Mouse (Mus musculus): ENCODE measurements around the gene Svs5. TPM values are rescaled to one million over a fixed set of nuclear protein-coding genes. Genes with fewer than 3 reads are reported as not detected.

Gene Svs5
- polyA plus RNA-seq, 1 experiment from 2014 or later, result not detected

GRCm38 (mm10) chr2:164382971-164383370 is 50.4 kb downstream of the Svs5 start:
- Histone ChIP-seq H3K4me1 (peaks cover 25% of the 10 kb centered on the region), H3K9me3 (no peaks in the 10 kb centered on the region), H3K27me3 (replicated peaks) (peaks cover 21% of the 10 kb centered on the region), H3K27ac (replicated peaks) (no peak overlapping the region), H3K4me3 (no peak overlapping the region), H3K9ac (no peak overlapping the region), H3K4me2 (no peak overlapping the region), H3K36me3 (no peaks in the 10 kb centered on the region)
- no peak for ATAC-seq (ENCODE audit: extremely low read depth, insufficient number of reproducible peaks, low FRiP score, low TSS enrichment)
- 70% methylated on average over 3 of the region's 3 CpGs for WGBS

Small RNA genes within 50 kb of the gene (microRNA-seq; reads per million reads assigned to microRNA genes)
- not detected for gene Mir7678

Other genes with a start within 250 kb of the Svs5 start
- gene Kcns1, start 161.6 kb upstream of the Svs5 start, polyA plus RNA-seq (2015; fragmentation: Nextera tagmentation; extraction: Ambion mirVana), result 0.21 and 0.29 TPM in 2 replicates
- gene Wfdc5, start 150.0 kb upstream of the Svs5 start, polyA plus RNA-seq (2015; fragmentation: Nextera tagmentation; extraction: Ambion mirVana), result not detected in 2 replicates
- not detected in 2 replicates for gene Wfdc12, start 142.1 kb upstream of the Svs5 start, polyA plus RNA-seq (2015; fragmentation: Nextera tagmentation; extraction: Ambion mirVana)
- gene Wfdc15a, start 132.6 kb upstream of the Svs5 start, polyA plus RNA-seq (2015; fragmentation: Nextera tagmentation; extraction: Ambion mirVana), result not detected in 2 replicates
- 0.33 TPM in 1 of 2 replicates, not detected in the other for gene Wfdc15b, start 111.1 kb upstream of the Svs5 start, polyA plus RNA-seq (2015; fragmentation: Nextera tagmentation; extraction: Ambion mirVana)
- not detected in 2 replicates for gene Svs2, start 94.3 kb upstream of the Svs5 start, polyA plus RNA-seq (2015; fragmentation: Nextera tagmentation; extraction: Ambion mirVana)
- gene Svs3b, start 76.1 kb upstream of the Svs5 start, polyA plus RNA-seq (2015; fragmentation: Nextera tagmentation; extraction: Ambion mirVana), result not detected in 2 replicates
- not detected in 2 replicates for gene Svs4, start 54.3 kb upstream of the Svs5 start, polyA plus RNA-seq (2015; fragmentation: Nextera tagmentation; extraction: Ambion mirVana)
- gene Svs3a, start 43.5 kb upstream of the Svs5 start, polyA plus RNA-seq (2015; fragmentation: Nextera tagmentation; extraction: Ambion mirVana), result not detected in 2 replicates
- not detected in 2 replicates for gene Svs6, start 16.0 kb upstream of the Svs5 start, polyA plus RNA-seq (2015; fragmentation: Nextera tagmentation; extraction: Ambion mirVana)
- 0.90 and 1.8 TPM in 2 replicates for gene Slpi, start 56.4 kb downstream of the Svs5 start, polyA plus RNA-seq (2015; fragmentation: Nextera tagmentation; extraction: Ambion mirVana)
- gene Rbpjl, start 70.4 kb downstream of the Svs5 start, polyA plus RNA-seq (2015; fragmentation: Nextera tagmentation; extraction: Ambion mirVana), result 0.21 and 0.23 TPM in 2 replicates
- 5.2 and 7.7 TPM in 2 replicates for gene Matn4, start 72.4 kb downstream of the Svs5 start, polyA plus RNA-seq (2015; fragmentation: Nextera tagmentation; extraction: Ambion mirVana)
- gene Sdc4, start 111.1 kb downstream of the Svs5 start, polyA plus RNA-seq (2015; fragmentation: Nextera tagmentation; extraction: Ambion mirVana), result 36.6 and 46.5 TPM in 2 replicates
- 37.2 and 43.0 TPM in 2 replicates for gene Sys1, start 124.2 kb downstream of the Svs5 start, polyA plus RNA-seq (2015; fragmentation: Nextera tagmentation; extraction: Ambion mirVana)
- gene Gm20458, start 128.2 kb downstream of the Svs5 start, polyA plus RNA-seq (2015; fragmentation: Nextera tagmentation; extraction: Ambion mirVana), result 8.7 and 11.7 TPM in 2 replicates
- gene Trp53tg5, start 141.0 kb downstream of the Svs5 start, polyA plus RNA-seq (2015; fragmentation: Nextera tagmentation; extraction: Ambion mirVana), result not detected in 2 replicates
- 8.9 and 17.9 TPM in 2 replicates for gene Dbndd2, start 153.4 kb downstream of the Svs5 start, polyA plus RNA-seq (2015; fragmentation: Nextera tagmentation; extraction: Ambion mirVana)
- 53.0 and 54.5 TPM in 2 replicates for gene Pigt, start 164.8 kb downstream of the Svs5 start, polyA plus RNA-seq (2015; fragmentation: Nextera tagmentation; extraction: Ambion mirVana)
- gene Wfdc2, start 229.7 kb downstream of the Svs5 start, polyA plus RNA-seq (2015; fragmentation: Nextera tagmentation; extraction: Ambion mirVana), result 11.1 and 12.7 TPM in 2 replicates
- gene Spint3, start 240.7 kb downstream of the Svs5 start, polyA plus RNA-seq (2015; fragmentation: Nextera tagmentation; extraction: Ambion mirVana), result not detected in 2 replicates

Measured in heart, embryonic 13.5 days (tissue).